Mouse (Mus musculus): Measurements from ENCODE around the gene Fn3krp. TPM values are rescaled to one million over a fixed set of nuclear protein-coding genes. Genes with fewer than 3 reads are reported as not detected.

Gene Fn3krp
- total and polyA plus RNA-seq, 3 experiments = 6.8 to 77.1 (median 25.9) TPM

GRCm38 (mm10) chr11:121407366-121408155 is 13.6 kb upstream of the Fn3krp start:
- Histone ChIP-seq H3K9me3 (replicated peaks; ENCODE audit: insufficient read depth, low read length) (no peaks in the 10 kb centered on the region), H3K27me3 (ENCODE audit: control insufficient read depth in 1 of 2, insufficient read depth in 2 of 2, low read length in 2 of 2) (no peaks in the 10 kb centered on the region), H3K27ac (ENCODE audit: control insufficient read depth, low read depth, low read length) (no peak overlapping the region), H3K4me3 (ENCODE audit: control insufficient read depth in 1 of 2, insufficient read depth in 1 of 2, low read depth in 2 of 2, low read length in 2 of 2) (no peak overlapping the region), H3K9ac (ENCODE audit: control insufficient read depth, low read depth, low read length, poor library complexity, severe bottlenecking) (no peak overlapping the region), H3K36me3 (ENCODE audit: control insufficient read depth in 1 of 2, insufficient read depth in 2 of 2, low read length in 2 of 2) (peaks cover 0 to 4% of the 10 kb centered on the region in 2 experiments; a peak in 2 of 4 replicates), H3K79me2 (ENCODE audit: control insufficient read depth, insufficient read depth, low read length, poor library complexity) (no peaks in the 10 kb centered on the region), H3K4me1 (ENCODE audit: control insufficient read depth in 1 of 2, insufficient read depth in 2 of 2, low read length in 2 of 2) (peaks cover 3 to 4% of the 10 kb centered on the region in 2 experiments)
- DNase-seq (ENCODE audit: low read depth, low spot score) = no peak
- TF ChIP-seq USF1 (IDR thresholded peaks at IDR 0.05; ENCODE audit: low read depth, low read length) = no peak
- no peak for TF ChIP-seq JUND (IDR thresholded peaks at IDR 0.05; ENCODE audit: low read depth, low read length)
- no peak for TF ChIP-seq ZC3H11A (IDR thresholded peaks at IDR 0.05; ENCODE audit: low read depth, low read length)
- TF ChIP-seq UBTF (IDR thresholded peaks at IDR 0.05; ENCODE audit: borderline replicate concordance, insufficient read depth, low read depth, low read length) = no peak
- TF ChIP-seq POLR2AphosphoS5 (IDR thresholded peaks at IDR 0.05; ENCODE audit: borderline replicate concordance, low read depth, low read length) = no peak
- no peak for TF ChIP-seq MAZ (IDR thresholded peaks at IDR 0.05; ENCODE audit: low read depth, low read length)
- TF ChIP-seq EP300 (IDR thresholded peaks at IDR 0.05; ENCODE audit: low read depth in 1 of 2, low read length in 2 of 2) = no peak
- no peak for TF ChIP-seq CTCF (IDR thresholded peaks at IDR 0.05 in 2 of 3, conservative IDR thresholded peaks at IDR 0.05 in 1 of 3; ENCODE audit: control insufficient read depth in 1 of 3, insufficient read depth in 1 of 3, low read depth in 2 of 3, low read length in 3 of 3, poor library complexity in 1 of 3, severe bottlenecking in 1 of 3)
- no peak for TF ChIP-seq NRF1 (IDR thresholded peaks at IDR 0.05; ENCODE audit: insufficient read depth, low read depth, low read length, poor library complexity, severe bottlenecking)
- no peak for TF ChIP-seq TBP (IDR thresholded peaks at IDR 0.05; ENCODE audit: low read depth, low read length)
- TF ChIP-seq ETS1 (IDR thresholded peaks at IDR 0.05; ENCODE audit: low read depth, low read length) = no peak
- TF ChIP-seq TAL1 (IDR thresholded peaks at IDR 0.05; ENCODE audit: low read length) = no peak
- TF ChIP-seq RCOR1 (IDR thresholded peaks at IDR 0.05; ENCODE audit: low read depth, low read length) = no peak
- TF ChIP-seq SIN3A (IDR thresholded peaks at IDR 0.05; ENCODE audit: low read length) = no peak
- TF ChIP-seq MEF2A (IDR thresholded peaks at IDR 0.05; ENCODE audit: extremely low read depth, insufficient replicate concordance, low read depth, low read length, poor library complexity, severe bottlenecking) = no peak
- no peak for TF ChIP-seq RAD21 (IDR thresholded peaks at IDR 0.05; ENCODE audit: low read depth, low read length)

GRCm38 (mm10) chr11:121414762-121415161 is 6.4 kb upstream of the Fn3krp start:
- TF ChIP-seq CHD2 (IDR thresholded peaks at IDR 0.05; ENCODE audit: low read length) (no peak), POLR2AphosphoS2 (IDR thresholded peaks at IDR 0.05; ENCODE audit: low read length) (no peak), NRF1 (IDR thresholded peaks at IDR 0.05; ENCODE audit: insufficient read depth, low read depth, low read length, poor library complexity, severe bottlenecking) (no peak), ETS1 (IDR thresholded peaks at IDR 0.05; ENCODE audit: low read depth, low read length) (no peak), HCFC1 (IDR thresholded peaks at IDR 0.05; ENCODE audit: low read depth, low read length) (no peak), ZNF384 (IDR thresholded peaks at IDR 0.05; ENCODE audit: low read depth, low read length) (no peak)
- no peak for DNase-seq (ENCODE audit: low read depth, low spot score)
- H3K27me3 ChIP-seq (ENCODE audit: control insufficient read depth in 1 of 2, insufficient read depth in 2 of 2, low read length in 2 of 2) = peaks cover 1 to 3% of the 10 kb centered on the region in 2 experiments; a peak in 1 of 4 replicates
- no peaks in the 10 kb centered on the region for H3K9me3 ChIP-seq (replicated peaks; ENCODE audit: insufficient read depth, low read length)
- no peaks in the 10 kb centered on the region for H3K79me2 ChIP-seq (ENCODE audit: control insufficient read depth, insufficient read depth, low read length, poor library complexity)
- H3K9ac ChIP-seq (ENCODE audit: control insufficient read depth, low read depth, low read length, poor library complexity, severe bottlenecking) = no peak overlapping the region
- H3K4me1 ChIP-seq (ENCODE audit: control insufficient read depth in 1 of 2, insufficient read depth in 2 of 2, low read length in 2 of 2) = no peaks in the 10 kb centered on the region
- H3K36me3 ChIP-seq (ENCODE audit: control insufficient read depth in 1 of 2, insufficient read depth in 2 of 2, low read length in 2 of 2) = no peaks in the 10 kb centered on the region
- no peak overlapping the region for H3K4me3 ChIP-seq (ENCODE audit: control insufficient read depth in 1 of 2, insufficient read depth in 1 of 2, low read depth in 2 of 2, low read length in 2 of 2)
- H3K27ac ChIP-seq (ENCODE audit: control insufficient read depth, low read depth, low read length) = no peak overlapping the region

Data from MEL (cell line).